Mouse (Mus musculus): Measurements from ENCODE around the gene Rpl23. TPM values are rescaled to one million over a fixed set of nuclear protein-coding genes. Genes with fewer than 3 reads are reported as not detected.
A peak's percentile ranks its signal among the peaks of the same experiment; 100 is the strongest.

Rpl23 gene
- polyA plus RNA-seq, 1 experiment from 2014 or later = 842 TPM

- H3K9ac ChIP-seq (ENCODE audit: low read depth, low read length) = no peak overlapping the region; the same call in 1 of the 2 replicates
- H3K36me3 ChIP-seq (ENCODE audit: control insufficient read depth, insufficient read depth, low read length) = peaks cover 12% of the 10 kb centered on the region; the same call in 1 of the 2 replicates
- no peak overlapping the region for H3K4me3 ChIP-seq (ENCODE audit: low read depth, low read length)
- DNase-seq (ENCODE audit: low spot score) (no peak), ATAC-seq (replicated peaks; ENCODE audit: low FRiP score) (no peak)
- H3K27ac ChIP-seq (ENCODE audit: low read depth, low read length) = no peak overlapping the region; the same call in none of the 2 replicates
- peaks cover 77% of the 10 kb centered on the region for H3K4me1 ChIP-seq (replicated peaks; ENCODE audit: control insufficient read depth, insufficient read depth, low read length)
- no peaks in the 10 kb centered on the region for H3K9me3 ChIP-seq (ENCODE audit: control insufficient read depth, low read length)
- H3K27me3 ChIP-seq (replicated peaks; ENCODE audit: control insufficient read depth, insufficient read depth, low read length) = no peaks in the 10 kb centered on the region
- WGBS = 74% methylated on average over 7 of the region's 7 CpGs
- H3K4me2 ChIP-seq = no peak overlapping the region
Measured at GRCm38 (mm10) chr11:97806613-97806964, 24.4 kb upstream of the Rpl23 start.

- no peak for DNase-seq (ENCODE audit: low spot score)
- Histone ChIP-seq H3K9ac (ENCODE audit: low read depth, low read length) (no peak overlapping the region; the same call in 1 of the 2 replicates), H3K4me1 (replicated peaks; ENCODE audit: control insufficient read depth, insufficient read depth, low read length) (peaks cover 78% of the 10 kb centered on the region), H3K27me3 (replicated peaks; ENCODE audit: control insufficient read depth, insufficient read depth, low read length) (no peaks in the 10 kb centered on the region), H3K27ac (ENCODE audit: low read depth, low read length) (peak overlapping the region; percentile 44), H3K36me3 (ENCODE audit: control insufficient read depth, insufficient read depth, low read length) (peaks cover 12% of the 10 kb centered on the region; the same call in 1 of the 2 replicates), H3K4me3 (ENCODE audit: low read depth, low read length) (no peak overlapping the region), H3K9me3 (ENCODE audit: control insufficient read depth, low read length) (no peaks in the 10 kb centered on the region), H3K4me2 (peak overlapping the region; percentile 2)
- no peak for ATAC-seq (replicated peaks; ENCODE audit: low FRiP score)
- 52% methylated on average over 15 of the region's 15 CpGs for WGBS
Measured at GRCm38 (mm10) chr11:97805662-97806612, 23.7 kb upstream of the Rpl23 start.

GRCm38 (mm10) chr11:97804841-97805661 is 22.8 kb upstream of the Rpl23 start:
- no peaks in the 10 kb centered on the region for H3K27me3 ChIP-seq (replicated peaks; ENCODE audit: control insufficient read depth, insufficient read depth, low read length)
- ATAC-seq (replicated peaks; ENCODE audit: low FRiP score) = no peak
- H3K4me3 ChIP-seq (ENCODE audit: low read depth, low read length) = no peak overlapping the region; the same call in 1 of the 2 replicates
- no peaks in the 10 kb centered on the region for H3K9me3 ChIP-seq (ENCODE audit: control insufficient read depth, low read length)
- peak overlapping the region; percentile 63 for H3K27ac ChIP-seq (ENCODE audit: low read depth, low read length)
- WGBS = 35% methylated on average over 9 of the region's 9 CpGs
- peak overlapping the region; percentile 5; the same call in 1 of the 2 replicates for H3K9ac ChIP-seq (ENCODE audit: low read depth, low read length)
- peaks cover 71% of the 10 kb centered on the region for H3K4me1 ChIP-seq (replicated peaks; ENCODE audit: control insufficient read depth, insufficient read depth, low read length)
- peak overlapping the region; percentile 2 for H3K4me2 ChIP-seq
- no peak for DNase-seq (ENCODE audit: low spot score)
- peaks cover 12% of the 10 kb centered on the region; the same call in 1 of the 2 replicates for H3K36me3 ChIP-seq (ENCODE audit: control insufficient read depth, insufficient read depth, low read length)

GRCm38 (mm10) chr11:97803847-97804246 is 21.6 kb upstream of the Rpl23 start:
- Histone ChIP-seq H3K27me3 (replicated peaks; ENCODE audit: control insufficient read depth, insufficient read depth, low read length) (no peaks in the 10 kb centered on the region), H3K9ac (ENCODE audit: low read depth, low read length) (no peak overlapping the region), H3K27ac (ENCODE audit: low read depth, low read length) (no peak overlapping the region), H3K9me3 (ENCODE audit: control insufficient read depth, low read length) (no peaks in the 10 kb centered on the region), H3K4me1 (replicated peaks; ENCODE audit: control insufficient read depth, insufficient read depth, low read length) (peaks cover 60% of the 10 kb centered on the region), H3K36me3 (ENCODE audit: control insufficient read depth, insufficient read depth, low read length) (peaks cover 10% of the 10 kb centered on the region; the same call in 1 of the 2 replicates), H3K4me2 (no peak overlapping the region; the same call in 1 of the 2 replicates), H3K4me3 (ENCODE audit: low read depth, low read length) (no peak overlapping the region)
- DNase-seq (ENCODE audit: low spot score) (no peak), ATAC-seq (replicated peaks; ENCODE audit: low FRiP score) (no peak)
- WGBS = 65% methylated on average over 5 of the region's 5 CpGs

- no peaks in the 10 kb centered on the region for H3K9me3 ChIP-seq (ENCODE audit: control insufficient read depth, low read length)
- no peak for ATAC-seq (replicated peaks; ENCODE audit: low FRiP score)
- no peak for DNase-seq (ENCODE audit: low spot score)
- H3K4me2 ChIP-seq = peak overlapping the region; percentile 21; the same call in 1 of the 2 replicates
- H3K9ac ChIP-seq (ENCODE audit: low read depth, low read length) = no peak overlapping the region
- H3K27ac ChIP-seq (ENCODE audit: low read depth, low read length) = peak overlapping the region; percentile 48; the same call in 1 of the 2 replicates
- H3K27me3 ChIP-seq (replicated peaks; ENCODE audit: control insufficient read depth, insufficient read depth, low read length) = no peaks in the 10 kb centered on the region
- H3K4me3 ChIP-seq (ENCODE audit: low read depth, low read length) = no peak overlapping the region
- WGBS = 61% methylated on average over 6 of the region's 6 CpGs
- peaks cover 57% of the 10 kb centered on the region for H3K4me1 ChIP-seq (replicated peaks; ENCODE audit: control insufficient read depth, insufficient read depth, low read length)
- peaks cover 7% of the 10 kb centered on the region; the same call in 1 of the 2 replicates for H3K36me3 ChIP-seq (ENCODE audit: control insufficient read depth, insufficient read depth, low read length)
Measured at GRCm38 (mm10) chr11:97802495-97802894, 20.3 kb upstream of the Rpl23 start.

GRCm38 (mm10) chr11:97802194-97802470 is 19.9 kb upstream of the Rpl23 start:
- ATAC-seq (replicated peaks; ENCODE audit: low FRiP score) (no peak), DNase-seq (ENCODE audit: low spot score) (no peak)
- H3K4me2 ChIP-seq = peak overlapping the region; percentile 72
- peak overlapping the region; percentile 48; the same call in 1 of the 2 replicates for H3K27ac ChIP-seq (ENCODE audit: low read depth, low read length)
- H3K4me1 ChIP-seq (replicated peaks; ENCODE audit: control insufficient read depth, insufficient read depth, low read length) = peaks cover 55% of the 10 kb centered on the region
- WGBS = 18% methylated on average over 1 of the region's 1 CpGs
- no peaks in the 10 kb centered on the region for H3K27me3 ChIP-seq (replicated peaks; ENCODE audit: control insufficient read depth, insufficient read depth, low read length)
- H3K9ac ChIP-seq (ENCODE audit: low read depth, low read length) = no peak overlapping the region
- peak overlapping the region; percentile 64; the same call in 1 of the 2 replicates for H3K4me3 ChIP-seq (ENCODE audit: low read depth, low read length)
- H3K36me3 ChIP-seq (ENCODE audit: control insufficient read depth, insufficient read depth, low read length) = peaks cover 6% of the 10 kb centered on the region; the same call in 1 of the 2 replicates
- H3K9me3 ChIP-seq (ENCODE audit: control insufficient read depth, low read length) = no peaks in the 10 kb centered on the region

GRCm38 (mm10) chr11:97801409-97802193 is 19.4 kb upstream of the Rpl23 start:
- Histone ChIP-seq H3K27ac (ENCODE audit: low read depth, low read length) (no peak overlapping the region), H3K36me3 (ENCODE audit: control insufficient read depth, insufficient read depth, low read length) (0 out of 2 replicates have a peak, but pooled peaks cover 2% of the 10 kb centered on the region), H3K9me3 (ENCODE audit: control insufficient read depth, low read length) (no peaks in the 10 kb centered on the region), H3K9ac (ENCODE audit: low read depth, low read length) (no peak overlapping the region; the same call in 1 of the 2 replicates), H3K4me3 (ENCODE audit: low read depth, low read length) (peak overlapping the region; percentile 64), H3K27me3 (replicated peaks; ENCODE audit: control insufficient read depth, insufficient read depth, low read length) (no peaks in the 10 kb centered on the region), H3K4me1 (replicated peaks; ENCODE audit: control insufficient read depth, insufficient read depth, low read length) (peaks cover 54% of the 10 kb centered on the region), H3K4me2 (peak overlapping the region; percentile 72)
- 23% methylated on average over 8 of the region's 8 CpGs for WGBS
- ATAC-seq (replicated peaks; ENCODE audit: low FRiP score) = no peak
- no peak for DNase-seq (ENCODE audit: low spot score)

Measured in liver, embryonic 11.5 days (tissue).